Mouse (Mus musculus) small intestine, adult 2 months (tissue): ENCODE results near the gene Olfr980.

Experiments
- CTCF ChIP-seq: fragments of 200-500 bp; IDR thresholded peaks from 2 replicates; pipeline ENCODE4 v1.5.1; 2012; ENCODE audit warnings: low read depth, mild to moderate bottlenecking, control low read depth, inconsistent platforms, low read length, moderate library complexity, mixed read lengths; ENCODE audit not compliant: insufficient replicate concordance, insufficient read length; ENCODE audit errors: extremely low read depth
- POLR2A ChIP-seq: fragments of 200-500 bp; IDR thresholded peaks from 2 replicates; pipeline ENCODE4 v1.6.1; 2012; ENCODE audit warnings: low read depth, mild to moderate bottlenecking, control low read depth, inconsistent platforms, low read length, moderate library complexity

DNA sequence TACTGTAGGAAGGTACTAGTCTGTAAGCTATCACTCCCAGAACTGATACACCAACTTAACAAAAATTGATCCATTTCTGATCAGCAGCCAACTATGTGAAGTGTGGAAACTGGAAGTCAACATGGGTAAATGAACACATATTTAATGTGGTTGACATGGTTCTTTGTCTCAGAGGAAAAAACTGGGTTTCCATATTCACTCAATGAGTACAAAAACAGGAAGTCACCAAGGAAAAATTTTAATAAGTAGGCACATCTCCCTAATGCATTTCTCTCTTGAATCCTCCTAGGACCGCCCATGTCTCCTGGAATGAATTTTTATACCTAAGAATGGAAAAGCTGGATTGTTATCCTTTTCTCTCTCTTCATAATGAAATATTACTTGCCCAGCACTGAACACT lies at the start of gene Olfr980:
- TF ChIP-seq POLR2A (no peak), CTCF (no peak)
